Mouse (Mus musculus) spleen, postnatal 4 days (tissue): ENCODE data around the gene Coro1a.
"Not testable (repeated sequence)": the region's sequence is repeated elsewhere in the genome, so short reads cannot be mapped to it uniquely, and the experiment has no call there.

Experiments used
- DNase-seq, 2 experiments: peaks; one replicate each; pipeline ENCODE4 v3.0.0; 2022; ENCODE audit warnings: low spot score in 2 of 2

Gene Coro1a

GRCm38 (mm10) chr7:126707442-126708174 lies at the start of gene Coro1a:
TSS of gene Coro1a (minus strand) at chr7:126707787.
- peak; percentile 59 to 73 for DNase-seq

GRCm38 (mm10) chr7:126754866-126755265 lies 47.3 kb upstream of the Coro1a start:
- DNase-seq, result peak; percentile 70 to 83

GRCm38 (mm10) chr7:126749582-126750343 lies 42.2 kb upstream of the Coro1a start:
- DNase-seq, result no peak

- no peak for DNase-seq
Measured at GRCm38 (mm10) chr7:126748824-126749223, 41.2 kb upstream of the Coro1a start.

- DNase-seq, result peak in 1 of 2 experiments; percentile 28
Measured at GRCm38 (mm10) chr7:126746798-126747197, 39.2 kb upstream of the Coro1a start.

GRCm38 (mm10) chr7:126746066-126746465 lies 38.5 kb upstream of the Coro1a start:
- DNase-seq, result peak in 1 of 2 experiments; percentile 51

GRCm38 (mm10) chr7:126741964-126742482 lies 34.4 kb upstream of the Coro1a start:
- DNase-seq, result no peak

GRCm38 (mm10) chr7:126741452-126741851 lies 33.9 kb upstream of the Coro1a start:
- DNase-seq, result no peak

- no peak for DNase-seq
Measured at GRCm38 (mm10) chr7:126740977-126741376, 33.4 kb upstream of the Coro1a start.

- DNase-seq, result no peak
Measured at GRCm38 (mm10) chr7:126740132-126740735, 32.6 kb upstream of the Coro1a start.

- no peak for DNase-seq
Measured at GRCm38 (mm10) chr7:126739551-126739950, 32.0 kb upstream of the Coro1a start.

GRCm38 (mm10) chr7:126736122-126736521 lies 28.5 kb upstream of the Coro1a start:
- no peak for DNase-seq

- DNase-seq, result not testable (repeated sequence)
Measured at GRCm38 (mm10) chr7:126730256-126730789, 22.7 kb upstream of the Coro1a start.

GRCm38 (mm10) chr7:126725667-126726066 lies 18.1 kb upstream of the Coro1a start:
- no peak for DNase-seq

GRCm38 (mm10) chr7:126725077-126725476 lies 17.5 kb upstream of the Coro1a start:
- no peak for DNase-seq

- no peak for DNase-seq
Measured at GRCm38 (mm10) chr7:126721635-126722034, 14.0 kb upstream of the Coro1a start.

GRCm38 (mm10) chr7:126718787-126719337 lies 11.3 kb upstream of the Coro1a start:
- DNase-seq, result no peak

GRCm38 (mm10) chr7:126717566-126717965 lies 10.0 kb upstream of the Coro1a start:
- DNase-seq, result no peak

GRCm38 (mm10) chr7:126715679-126716078 lies 8.1 kb upstream of the Coro1a start:
- no peak for DNase-seq

GRCm38 (mm10) chr7:126711910-126712309 lies 4.3 kb upstream of the Coro1a start:
- no peak for DNase-seq

- DNase-seq, result no peak
Measured at GRCm38 (mm10) chr7:126710266-126710665, 2.7 kb upstream of the Coro1a start.
